Mouse (Mus musculus) embryonic fibroblast, embryonic 13.5 days (primary cell): Measurements from ENCODE around the gene Ccnl1.

Experiments
- CTCF ChIP-seq: IDR thresholded peaks from 2 replicates; pipeline ENCODE4 v1.5.1; 2011; ENCODE audit warnings: mild to moderate bottlenecking, control low read depth, low read length, moderate library complexity, borderline replicate concordance; ENCODE audit not compliant: insufficient read depth
- POLR2A ChIP-seq: IDR thresholded peaks from 2 replicates; pipeline ENCODE4 v1.6.1; 2011; ENCODE audit warnings: low read depth, mild to moderate bottlenecking, control low read depth, low read length, moderate library complexity

DNA sequence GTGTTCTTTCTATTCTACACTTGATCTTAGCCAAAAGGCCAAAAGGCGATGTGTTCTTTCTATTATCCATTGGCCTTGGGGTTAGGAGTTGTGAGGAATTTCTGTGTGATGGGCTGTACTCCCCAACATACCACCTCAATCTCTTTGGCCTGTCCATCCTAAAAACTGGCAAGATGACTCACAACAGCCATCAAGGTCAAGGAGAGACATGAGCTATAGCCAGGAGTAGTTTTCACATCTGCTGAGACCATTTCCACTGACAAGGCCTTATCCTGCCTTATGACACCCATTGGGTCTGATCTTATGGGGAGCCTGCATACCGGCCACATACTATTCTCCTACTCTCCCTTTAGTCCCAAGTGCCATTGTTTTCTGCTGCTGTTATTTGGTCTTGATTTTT lies 39.0 kb downstream of the Ccnl1 start:
- TF ChIP-seq POLR2A, result no peak
- TF ChIP-seq CTCF, result no peak
